ENCODE assay signal across 8 mouse cellular contexts in the genomic region with DNA sequence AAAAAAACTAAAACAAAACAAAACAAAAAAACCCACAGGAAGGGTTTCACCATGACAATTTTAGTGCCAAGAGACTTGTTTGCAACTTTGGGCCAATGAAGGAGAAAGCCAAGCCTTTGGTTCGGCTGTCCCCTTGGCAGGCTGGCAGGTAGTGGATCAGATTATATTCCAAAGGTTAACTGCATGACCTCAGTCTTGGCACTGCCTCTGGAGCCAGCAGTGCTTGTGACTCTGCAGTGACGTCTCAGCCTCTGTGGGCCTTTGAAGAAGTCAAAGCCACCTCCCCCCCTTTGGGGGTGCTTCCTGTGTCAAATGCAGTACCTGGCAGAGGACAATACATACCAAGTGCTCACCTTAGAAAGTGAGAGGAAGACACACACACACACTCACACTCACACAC. TPM values are rescaled to one million over a fixed set of nuclear protein-coding genes. Genes with fewer than 3 reads are reported as not detected.
DNase-seq lines count a peak whose midpoint lies in the region; ATAC-seq lines count a peak whose summit lies in the region.

No protein-coding gene starts in this region.

- H3K4me3 ChIP-seq in lung, embryonic 15.5 days: no peak overlapping the region
- no peak overlapping the region for H3K4me3 ChIP-seq in midbrain, embryonic 16.5 days (ENCODE audit: low read depth, low read length)

- H3K27ac ChIP-seq in lung, embryonic 15.5 days: peak overlapping the region; percentile 82
- no peak overlapping the region for H3K27ac ChIP-seq in midbrain, embryonic 16.5 days (ENCODE audit: low read length)

- no peak overlapping the region for H3K4me2 ChIP-seq in lung, embryonic 15.5 days
- no peak overlapping the region for H3K4me2 ChIP-seq in midbrain, embryonic 16.5 days (ENCODE audit: low read length)

- H3K4me1 ChIP-seq in lung, embryonic 15.5 days: peaks cover 81% of the 10 kb centered on the region
- H3K4me1 ChIP-seq in midbrain, embryonic 16.5 days (ENCODE audit: control insufficient read depth, insufficient read depth, low read length): peaks cover 3% of the 10 kb centered on the region; the same call in 1 of the 2 replicates

- DNase-seq in urinary bladder, postnatal 14 days (ENCODE audit: low spot score): peak; percentile 31
- no peak for DNase-seq in urinary bladder, adult 2 months (ENCODE audit: low spot score)
- peak; percentile 91 for DNase-seq in gastrocnemius, adult 18-20 months (ENCODE audit: low spot score)
- DNase-seq in thymus, postnatal 4 days: peak; percentile 66
- no peak for DNase-seq in spleen, adult 12 weeks (ENCODE audit: low spot score)
- DNase-seq in testis, postnatal 10 days (ENCODE audit: low spot score): no peak

- ATAC-seq in lung, embryonic 15.5 days (ENCODE audit: borderline replicate concordance, extremely low read depth, low FRiP score, low TSS enrichment): no peak
- ATAC-seq in midbrain, embryonic 16.5 days: no peak

- H3K9me3 ChIP-seq in lung, embryonic 15.5 days: no peaks in the 10 kb centered on the region
- no peaks in the 10 kb centered on the region for H3K9me3 ChIP-seq in midbrain, embryonic 16.5 days (replicated peaks; ENCODE audit: control insufficient read depth, low read length, poor library complexity, severe bottlenecking)

- H3K27me3 ChIP-seq in lung, embryonic 15.5 days: no peaks in the 10 kb centered on the region
- H3K27me3 ChIP-seq in midbrain, embryonic 16.5 days (ENCODE audit: control insufficient read depth, insufficient read depth, low read depth, low read length): no peaks in the 10 kb centered on the region

- H3K36me3 ChIP-seq in lung, embryonic 15.5 days: no peaks in the 10 kb centered on the region
- no peaks in the 10 kb centered on the region for H3K36me3 ChIP-seq in midbrain, embryonic 16.5 days (ENCODE audit: control insufficient read depth, insufficient read depth, low read length)

- H3K9ac ChIP-seq in lung, embryonic 15.5 days: no peak overlapping the region
- no peak overlapping the region for H3K9ac ChIP-seq in midbrain, embryonic 16.5 days (ENCODE audit: low read depth, low read length)

- WGBS in lung, embryonic 15.5 days: 23% methylated on average over 2 of the region's 2 CpGs
- WGBS in midbrain, embryonic 16.5 days: 54% methylated on average over 2 of the region's 2 CpGs

RNA-seq across cellular contexts. Expression of a gene that starts 20.6 kb away (rescaled TPM):
- 42.1 and 52.0 TPM in 2 replicates for polyA plus RNA-seq in urinary bladder, adult 2 months (2012; rRNA removed)
- total RNA-seq in gastrocnemius, adult 18-20 months (2021): 10 to 100 TPM; 71.6 to 89.3 TPM
- 20.0 and 20.9 TPM in 2 replicates for polyA plus RNA-seq in lung, embryonic 15.5 days (2015; fragmentation: Nextera tagmentation; extraction: Ambion mirVana)
- polyA plus RNA-seq in midbrain, embryonic 16.5 days (2015; fragmentation: Nextera tagmentation; extraction: Ambion mirVana): 12.5 and 14.5 TPM in 2 replicates

Comparison
In these comparisons a context has a peak if more than half of its experiments do, and no peak if none do; other contexts are left out.
1. DNase-seq: peak in urinary bladder, postnatal 14 days (single experiment), gastrocnemius, adult 18-20 months (single experiment) and thymus, postnatal 4 days (single experiment); none in urinary bladder, adult 2 months (single experiment), spleen, adult 12 weeks (single experiment) and testis, postnatal 10 days (single experiment).